Mouse (Mus musculus): ENCODE data around the gene Rhbdl2.

Rhbdl2 gene

GRCm38 (mm10) chr4:123814030-123814501 is 26.4 kb downstream of the Rhbdl2 start:
- DNase-seq (ENCODE audit: low read depth, low spot score): peak; percentile 74

DNA sequence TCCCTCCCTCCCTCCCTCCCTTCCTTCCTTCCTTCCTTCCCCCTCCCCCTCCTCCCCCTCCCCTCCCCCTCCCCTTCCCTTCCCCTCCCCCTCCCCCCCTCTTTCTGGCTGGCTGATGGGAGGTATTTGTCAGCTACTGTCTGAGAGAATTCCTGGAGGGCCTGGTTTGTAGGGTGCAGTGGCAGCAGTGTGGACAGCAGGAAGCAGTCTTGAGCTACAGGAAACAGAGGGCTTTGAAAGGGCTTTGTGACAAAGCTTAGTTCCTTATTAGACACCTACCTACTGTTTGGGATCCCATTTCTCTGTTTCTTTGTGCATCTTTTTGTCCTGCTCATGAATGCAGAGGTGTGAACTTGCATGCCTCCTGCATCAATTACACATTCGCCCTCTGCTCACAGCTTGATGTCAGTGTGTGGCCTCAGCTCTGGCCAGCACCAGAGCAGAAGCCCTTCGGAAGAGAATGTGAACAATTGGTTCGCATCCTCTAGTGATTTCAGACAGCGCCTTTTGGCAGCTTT is 31.5 kb downstream of the Rhbdl2 start:
- DNase-seq (ENCODE audit: low read depth, low spot score): peak; percentile 51

GRCm38 (mm10) chr4:123842126-123842525 is 54.5 kb downstream of the Rhbdl2 start:
- no peak for DNase-seq (ENCODE audit: low read depth, low spot score)

DNA sequence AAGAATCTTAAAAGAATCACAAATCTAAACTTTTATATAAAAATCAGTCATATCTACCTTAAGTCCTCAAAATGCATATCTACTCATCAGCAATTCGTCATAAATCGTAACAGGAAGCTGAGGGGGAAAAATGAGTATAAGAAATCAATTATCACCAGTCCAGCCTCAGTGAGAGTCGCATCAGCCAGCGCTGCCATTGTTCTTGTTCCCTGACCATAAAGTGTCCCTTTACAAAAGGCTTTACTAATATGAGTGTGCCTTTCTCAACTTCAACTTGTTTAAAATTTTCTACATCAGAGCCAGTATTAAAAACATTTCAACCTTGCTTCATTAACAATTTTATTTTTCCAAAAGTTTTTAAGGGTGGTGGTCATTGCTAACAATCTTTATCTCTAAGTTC is 69.2 kb downstream of the Rhbdl2 start:
- DNase-seq (ENCODE audit: low read depth, low spot score): no peak

DNA sequence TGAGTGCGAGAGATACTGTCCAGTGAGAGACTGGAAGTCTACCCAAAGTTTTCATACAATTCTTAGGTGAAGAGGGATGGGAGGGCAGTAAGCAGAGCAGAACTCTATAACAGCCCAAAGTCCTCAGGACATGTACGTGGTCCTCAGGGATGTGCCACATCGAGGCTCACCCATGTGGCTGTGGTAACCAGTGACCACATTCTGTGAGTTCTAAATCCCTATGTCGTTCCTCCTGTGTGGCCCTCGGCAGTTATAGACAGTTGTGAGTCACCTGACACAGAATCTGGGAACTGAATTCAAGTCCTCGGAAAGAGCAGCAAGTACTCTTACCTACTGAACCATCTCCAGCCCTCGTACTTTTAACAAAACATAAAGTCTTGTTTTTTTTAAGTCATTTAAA is 70.4 kb downstream of the Rhbdl2 start:
- DNase-seq (ENCODE audit: low read depth, low spot score): no peak

GRCm38 (mm10) chr4:123859379-123859778 is 71.7 kb downstream of the Rhbdl2 start, which contains the start of gene 4933427I04Rik:
Gene 4933427I04Rik (plus strand): TSS chr4:123859679.
- DNase-seq (ENCODE audit: low read depth, low spot score): no peak

DNA sequence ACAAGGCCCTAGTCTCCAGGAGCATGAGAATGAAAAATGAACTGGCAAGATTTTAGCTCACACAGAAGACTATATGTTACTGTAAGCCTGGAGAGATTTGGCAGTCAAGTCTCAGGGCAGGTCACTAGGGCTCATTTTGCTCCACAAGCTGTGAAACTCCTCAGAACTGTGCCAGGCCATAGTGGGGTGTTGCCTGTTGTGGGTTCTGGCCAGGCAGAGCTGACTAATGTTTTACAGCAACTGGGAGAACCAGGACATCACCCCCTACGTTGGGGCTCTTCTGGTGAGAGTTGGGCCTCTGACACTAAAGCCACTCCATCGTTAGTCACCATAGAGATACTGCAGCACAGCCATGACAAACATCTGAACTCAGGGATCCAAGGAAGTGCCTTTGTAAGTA is 72.1 kb downstream of the Rhbdl2 start:
- DNase-seq (ENCODE audit: low read depth, low spot score): no peak

DNA sequence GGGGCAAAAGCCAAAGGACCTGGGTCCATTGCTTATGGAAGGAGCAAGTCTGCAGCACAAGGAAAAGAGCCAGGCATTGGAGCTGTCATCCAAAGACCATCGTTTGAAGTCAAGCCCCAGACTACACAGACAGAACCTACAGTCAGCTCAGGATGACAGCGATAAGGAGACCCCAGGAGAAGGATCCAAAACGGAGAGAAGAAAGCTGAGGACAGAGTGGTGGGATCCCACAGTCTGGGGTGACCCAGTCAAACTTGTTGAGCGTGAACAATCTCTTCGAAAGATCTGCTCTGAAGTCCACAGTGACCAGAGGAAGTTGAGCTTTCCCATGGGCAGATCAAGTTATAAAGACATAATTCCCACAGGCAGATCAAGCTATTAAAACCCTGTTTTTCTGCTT is 72.9 kb downstream of the Rhbdl2 start:
- no peak for DNase-seq (ENCODE audit: low read depth, low spot score)
